Mouse (Mus musculus): ENCODE results near the gene Gm27021. TPM values are rescaled to one million over a fixed set of nuclear protein-coding genes. Genes with fewer than 3 reads are reported as not detected.

The Gm27021 gene
- polyA plus RNA-seq, 1 experiment, result 3.3 TPM

DNA sequence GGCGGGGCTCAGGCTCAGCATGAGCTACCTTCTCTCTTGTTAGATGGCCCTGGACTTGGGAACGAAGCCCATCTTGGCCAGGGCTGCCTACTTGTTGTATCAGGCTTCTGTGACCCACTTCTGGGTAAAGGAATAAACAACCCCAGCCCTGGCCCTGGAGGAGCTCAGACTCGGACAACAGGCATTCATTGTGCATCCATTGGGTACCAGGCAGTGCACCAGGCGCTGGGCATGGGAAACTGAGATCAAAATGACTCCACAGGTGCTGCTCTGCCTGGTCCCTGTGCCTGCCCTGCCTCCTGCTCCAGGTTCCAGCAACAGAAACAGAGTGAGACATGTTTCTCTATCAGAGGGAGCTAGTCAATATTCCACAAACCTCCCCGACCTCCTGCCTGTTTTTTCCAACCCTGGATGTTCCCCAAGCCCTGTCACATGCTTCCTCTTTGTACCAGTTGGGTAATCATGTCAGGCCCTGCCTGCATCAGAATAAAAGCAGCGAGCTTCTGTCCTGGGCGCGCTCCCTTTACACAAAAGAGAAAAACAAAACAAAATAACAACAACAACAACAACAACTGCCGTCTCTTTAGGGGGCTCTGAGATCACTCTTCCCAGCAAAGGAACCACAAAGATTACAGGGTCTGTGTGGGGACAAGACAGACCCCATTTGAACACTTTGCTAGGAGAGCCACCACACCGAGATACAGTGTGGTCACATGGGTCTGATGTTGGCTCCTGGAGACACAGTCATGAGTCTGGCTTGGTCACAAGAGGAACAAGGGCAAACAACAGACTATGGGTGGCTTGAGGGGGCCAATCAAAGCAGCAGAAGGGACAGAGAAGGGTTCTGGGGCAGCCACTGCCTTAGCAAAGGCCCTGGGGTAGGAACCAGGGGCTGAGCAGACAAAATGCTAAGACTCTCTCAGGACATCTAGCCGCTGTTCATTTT is 48.4 kb downstream of the Gm27021 start:
- TF ChIP-seq CTCF (IDR thresholded peaks at IDR 0.05; ENCODE audit: borderline replicate concordance, extremely low read depth, insufficient read depth, insufficient read length) (no peak), POLR2A (IDR thresholded peaks at IDR 0.05; ENCODE audit: borderline replicate concordance, extremely low read depth, insufficient read depth, insufficient read length, poor library complexity, severe bottlenecking) (no peak)
- no peak for DNase-seq (ENCODE audit: low read depth)

DNA sequence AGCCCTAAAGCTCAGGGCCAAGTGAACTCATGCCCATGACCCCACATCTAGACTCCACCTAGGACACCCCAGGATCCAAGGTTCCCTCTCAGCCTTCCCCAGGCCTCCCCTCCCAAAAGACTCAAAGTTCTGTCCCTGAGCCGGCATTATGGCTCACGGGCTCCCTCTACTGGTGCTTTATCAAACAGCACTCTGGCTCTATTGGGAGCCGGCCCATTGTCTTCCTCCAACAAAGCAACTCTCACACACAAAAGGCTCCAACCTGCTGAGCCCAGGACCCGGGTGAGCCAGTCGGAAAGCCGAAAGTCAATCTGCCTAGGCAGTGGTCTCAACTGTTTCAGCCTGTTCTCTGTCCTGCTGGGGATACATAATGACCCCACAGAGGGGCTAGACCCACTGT is 49.8 kb downstream of the Gm27021 start:
- TF ChIP-seq CTCF (IDR thresholded peaks at IDR 0.05; ENCODE audit: borderline replicate concordance, extremely low read depth, insufficient read depth, insufficient read length) (peak; percentile 92), POLR2A (IDR thresholded peaks at IDR 0.05; ENCODE audit: borderline replicate concordance, extremely low read depth, insufficient read depth, insufficient read length, poor library complexity, severe bottlenecking) (no peak)
- DNase-seq (ENCODE audit: low read depth), result peak; percentile 86

DNA sequence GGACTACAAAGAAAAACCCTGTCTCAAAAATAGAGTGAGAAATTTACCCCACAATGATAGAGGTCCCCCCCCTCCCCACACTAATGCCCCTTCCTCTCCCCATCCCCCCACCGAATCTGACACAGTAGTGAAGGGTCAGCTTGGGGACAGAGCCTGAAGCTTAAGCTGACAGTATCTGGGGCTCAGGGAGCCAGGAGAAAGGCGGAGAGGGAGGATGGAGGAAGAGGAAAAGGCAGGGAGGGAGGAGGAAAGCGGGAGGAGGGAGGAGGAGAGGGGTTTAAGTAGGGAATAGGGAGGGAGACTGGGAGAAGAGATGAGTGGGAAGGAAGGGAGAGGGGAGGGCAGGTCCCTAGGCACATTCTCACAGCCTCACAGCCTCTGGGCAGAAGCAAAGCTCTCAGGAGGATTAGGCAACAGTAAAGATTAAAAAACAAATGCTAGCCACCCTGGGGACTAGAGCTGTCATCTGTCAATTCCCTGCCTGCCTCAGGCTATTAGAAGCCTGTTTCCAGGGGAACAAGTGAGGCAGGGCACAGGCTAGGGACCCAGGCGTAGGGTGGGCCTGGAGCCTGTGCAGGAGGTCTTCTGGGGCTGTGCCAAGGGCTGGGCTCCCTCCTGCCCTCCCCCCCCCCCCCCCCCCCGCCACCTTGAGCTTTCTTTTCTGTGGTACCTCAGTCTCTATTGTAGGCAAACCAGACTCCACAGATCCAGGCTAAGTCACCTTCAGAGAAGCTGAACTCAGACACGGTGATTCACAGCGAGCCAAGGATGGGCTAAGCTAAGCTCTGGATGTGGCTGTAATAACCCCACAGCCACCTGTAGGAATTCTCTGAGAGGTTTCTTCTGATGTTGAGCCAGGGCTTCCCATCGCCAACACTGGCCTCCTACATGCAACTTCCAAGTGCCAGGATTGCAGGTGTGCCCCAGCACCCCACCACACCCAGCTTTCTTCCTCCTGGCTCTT is 50.9 kb downstream of the Gm27021 start:
- DNase-seq (ENCODE audit: low read depth), result peak; percentile 88
- no peak for TF ChIP-seq CTCF (IDR thresholded peaks at IDR 0.05; ENCODE audit: borderline replicate concordance, extremely low read depth, insufficient read depth, insufficient read length)
- TF ChIP-seq POLR2A (IDR thresholded peaks at IDR 0.05; ENCODE audit: borderline replicate concordance, extremely low read depth, insufficient read depth, insufficient read length, poor library complexity, severe bottlenecking), result no peak

DNA sequence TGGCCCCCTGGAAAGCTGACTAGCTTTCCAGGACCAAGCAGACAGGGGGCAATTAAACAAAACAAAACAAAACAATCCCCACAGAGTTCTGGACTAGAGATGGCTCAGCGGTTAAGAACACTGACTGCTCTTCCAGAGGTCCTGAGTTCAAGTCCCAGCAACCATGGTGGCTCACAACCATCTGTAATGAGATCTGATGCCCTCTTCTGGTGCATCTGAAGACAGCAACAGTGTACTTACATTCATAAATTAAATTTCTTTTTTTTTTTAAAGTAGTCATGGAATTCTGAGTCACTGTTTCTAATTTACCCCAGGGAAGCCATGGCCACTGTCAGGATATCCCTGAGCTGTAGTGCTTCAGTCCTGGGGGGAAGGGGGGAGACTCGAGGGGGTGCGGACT is 53.4 kb downstream of the Gm27021 start:
- TF ChIP-seq POLR2A (IDR thresholded peaks at IDR 0.05; ENCODE audit: borderline replicate concordance, extremely low read depth, insufficient read depth, insufficient read length, poor library complexity, severe bottlenecking) (no peak), CTCF (IDR thresholded peaks at IDR 0.05; ENCODE audit: borderline replicate concordance, extremely low read depth, insufficient read depth, insufficient read length) (no peak)
- DNase-seq (ENCODE audit: low read depth), result no peak

DNA sequence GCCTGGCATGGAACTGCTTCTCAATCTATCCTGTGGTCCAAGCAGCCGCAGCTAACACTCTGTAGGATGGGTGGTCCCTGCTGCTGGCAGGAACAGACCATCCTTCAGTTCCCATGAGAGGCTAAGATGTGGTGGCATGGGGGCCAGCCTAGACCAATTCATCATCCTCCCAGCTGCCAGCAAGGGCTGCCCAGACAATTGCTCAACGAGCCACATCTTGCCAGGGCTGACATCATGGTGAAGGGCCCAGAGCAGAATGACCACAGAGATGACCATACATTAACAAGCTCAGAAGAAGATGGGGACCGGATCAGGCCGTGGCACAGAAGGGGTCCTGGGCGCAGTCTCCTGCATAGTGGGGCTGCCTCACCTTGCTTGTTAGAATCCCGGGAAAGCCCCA is 57.1 kb downstream of the Gm27021 start:
- TF ChIP-seq CTCF (IDR thresholded peaks at IDR 0.05; ENCODE audit: borderline replicate concordance, extremely low read depth, insufficient read depth, insufficient read length) (no peak), POLR2A (IDR thresholded peaks at IDR 0.05; ENCODE audit: borderline replicate concordance, extremely low read depth, insufficient read depth, insufficient read length, poor library complexity, severe bottlenecking) (no peak)
- DNase-seq (ENCODE audit: low read depth), result no peak

DNA sequence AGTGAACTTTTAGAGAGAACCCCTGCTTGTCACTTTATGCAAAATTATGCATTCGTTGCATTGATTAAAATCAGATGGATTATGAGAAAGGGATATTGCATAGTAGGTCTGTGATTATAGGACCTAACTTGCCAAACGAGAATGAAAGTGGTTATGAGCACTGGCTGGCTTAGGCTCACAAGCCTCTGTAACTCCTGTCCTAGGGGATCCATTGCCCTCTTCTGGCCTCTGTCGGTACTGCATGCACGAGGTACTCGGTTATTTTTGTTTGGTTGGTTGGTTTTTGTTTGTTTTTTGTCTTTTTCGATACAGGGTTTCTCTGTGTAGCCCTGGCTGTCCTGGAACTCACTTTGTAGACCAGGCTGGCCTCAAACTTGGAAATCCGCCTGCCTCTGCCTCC is 60.0 kb downstream of the Gm27021 start:
- DNase-seq (ENCODE audit: low read depth), result peak; percentile 83
- TF ChIP-seq CTCF (IDR thresholded peaks at IDR 0.05; ENCODE audit: borderline replicate concordance, extremely low read depth, insufficient read depth, insufficient read length) (peak; percentile 82; the same call in 1 of the 2 replicates), POLR2A (IDR thresholded peaks at IDR 0.05; ENCODE audit: borderline replicate concordance, extremely low read depth, insufficient read depth, insufficient read length, poor library complexity, severe bottlenecking) (no peak)

DNA sequence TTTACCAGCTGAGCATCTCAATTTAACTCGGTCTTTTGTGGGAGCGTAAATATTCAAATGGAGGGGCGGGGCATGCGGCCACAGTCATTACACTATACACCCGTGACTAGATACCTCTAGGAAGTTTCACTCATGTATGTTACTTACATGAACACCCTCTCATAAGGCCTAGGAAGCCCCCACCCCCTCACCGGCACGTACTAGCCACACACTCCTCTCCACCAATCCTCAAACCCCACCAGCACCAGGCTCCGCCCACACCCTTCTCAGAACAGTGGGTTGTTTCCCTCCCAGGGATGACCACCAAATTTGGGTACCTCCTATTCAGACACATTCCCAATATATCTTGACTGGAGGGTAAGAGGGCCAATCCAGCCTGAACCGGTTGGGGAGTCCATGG is 60.4 kb downstream of the Gm27021 start:
- DNase-seq (ENCODE audit: low read depth), result no peak
- no peak for TF ChIP-seq POLR2A (IDR thresholded peaks at IDR 0.05; ENCODE audit: borderline replicate concordance, extremely low read depth, insufficient read depth, insufficient read length, poor library complexity, severe bottlenecking)
- no peak for TF ChIP-seq CTCF (IDR thresholded peaks at IDR 0.05; ENCODE audit: borderline replicate concordance, extremely low read depth, insufficient read depth, insufficient read length)

DNA sequence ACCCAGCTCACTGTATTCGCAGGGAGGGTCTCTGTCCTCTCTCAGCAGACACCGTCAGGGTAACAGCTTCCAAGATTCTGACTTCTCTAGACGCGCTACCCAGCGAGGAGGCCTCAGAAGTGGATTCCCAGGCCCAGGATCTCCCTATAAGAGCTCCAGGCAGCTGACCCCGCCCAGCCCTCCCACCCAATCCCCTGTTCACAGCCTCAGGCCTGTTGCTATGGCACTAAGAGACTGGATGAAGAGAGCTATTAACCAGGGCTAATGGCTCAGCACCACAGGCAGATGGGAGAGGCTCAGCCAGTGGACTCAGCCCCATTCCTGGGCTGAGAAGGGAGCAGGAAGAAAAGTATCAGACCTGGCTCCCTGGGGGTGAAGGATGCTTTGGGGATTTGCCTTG is 65.2 kb downstream of the Gm27021 start:
- DNase-seq (ENCODE audit: low read depth), result peak; percentile 79
- TF ChIP-seq POLR2A (IDR thresholded peaks at IDR 0.05; ENCODE audit: borderline replicate concordance, extremely low read depth, insufficient read depth, insufficient read length, poor library complexity, severe bottlenecking) (no peak), CTCF (IDR thresholded peaks at IDR 0.05; ENCODE audit: borderline replicate concordance, extremely low read depth, insufficient read depth, insufficient read length) (no peak)

DNA sequence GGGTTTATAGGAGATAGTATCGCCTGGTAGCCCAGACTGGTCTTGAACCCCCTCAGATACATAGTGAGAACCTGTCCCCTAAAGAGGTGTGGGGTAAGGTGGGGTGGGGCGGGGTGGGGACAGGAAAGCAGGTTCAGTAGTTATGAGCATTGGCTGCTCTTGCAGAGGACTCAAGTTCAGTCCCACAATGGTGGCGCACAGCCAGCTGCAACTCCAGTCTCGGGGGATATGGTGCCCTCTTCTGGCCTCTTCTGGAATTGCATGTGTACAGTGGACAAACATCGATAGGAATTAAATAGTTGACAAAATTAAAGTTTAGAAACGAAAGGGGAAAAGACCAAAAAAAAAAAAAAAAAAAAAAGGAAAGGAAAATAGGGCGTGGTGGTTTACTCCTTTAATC is 68.4 kb downstream of the Gm27021 start:
- DNase-seq (ENCODE audit: low read depth), result peak; percentile 83
- no peak for TF ChIP-seq POLR2A (IDR thresholded peaks at IDR 0.05; ENCODE audit: borderline replicate concordance, extremely low read depth, insufficient read depth, insufficient read length, poor library complexity, severe bottlenecking)
- peak; percentile 74 for TF ChIP-seq CTCF (IDR thresholded peaks at IDR 0.05; ENCODE audit: borderline replicate concordance, extremely low read depth, insufficient read depth, insufficient read length)

DNA sequence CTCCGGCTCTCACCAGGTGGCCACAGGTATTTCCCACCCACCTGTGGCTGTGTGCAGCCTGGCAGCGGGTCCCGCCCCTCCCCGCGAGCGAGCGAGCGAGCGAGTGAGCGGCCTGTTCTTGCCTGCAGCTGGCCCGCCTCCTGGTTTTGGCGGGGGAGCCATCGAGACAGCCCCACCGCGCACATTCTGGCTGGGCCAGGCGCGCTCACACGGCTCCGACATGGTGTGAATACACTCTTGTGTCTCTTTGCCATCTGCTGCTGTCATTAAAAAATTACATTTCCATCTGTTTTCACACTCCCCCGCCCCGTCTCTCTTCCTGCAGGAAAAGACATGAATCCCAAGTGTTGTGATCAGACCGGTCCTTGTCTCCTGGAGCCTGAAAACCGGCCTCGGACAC is 69.3 kb downstream of the Gm27021 start:
- peak; percentile 94 for DNase-seq (ENCODE audit: low read depth)
- TF ChIP-seq POLR2A (IDR thresholded peaks at IDR 0.05; ENCODE audit: borderline replicate concordance, extremely low read depth, insufficient read depth, insufficient read length, poor library complexity, severe bottlenecking), result no peak
- TF ChIP-seq CTCF (IDR thresholded peaks at IDR 0.05; ENCODE audit: borderline replicate concordance, extremely low read depth, insufficient read depth, insufficient read length), result no peak

DNA sequence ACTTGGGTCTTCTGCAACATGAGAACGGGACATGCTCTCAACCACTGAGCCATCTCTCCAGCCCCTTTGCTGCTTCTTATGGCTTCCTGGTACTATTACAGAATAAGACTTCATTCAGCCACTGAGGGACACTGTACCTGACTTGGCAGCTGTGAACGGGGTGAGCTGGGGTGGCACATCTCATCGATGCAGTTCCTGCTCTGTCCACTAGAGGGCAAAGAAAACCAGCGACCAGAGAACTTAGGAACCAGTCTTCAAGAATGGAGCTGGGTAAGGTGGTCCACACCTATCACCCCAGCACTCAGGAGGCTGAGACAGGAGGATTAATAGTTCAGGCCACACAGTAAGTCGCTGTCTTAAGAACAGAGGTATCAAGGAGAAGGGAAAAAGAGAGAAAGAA is 71.9 kb downstream of the Gm27021 start:
- peak; percentile 65 for DNase-seq (ENCODE audit: low read depth)
- TF ChIP-seq CTCF (IDR thresholded peaks at IDR 0.05; ENCODE audit: borderline replicate concordance, extremely low read depth, insufficient read depth, insufficient read length), result peak; percentile 87
- no peak for TF ChIP-seq POLR2A (IDR thresholded peaks at IDR 0.05; ENCODE audit: borderline replicate concordance, extremely low read depth, insufficient read depth, insufficient read length, poor library complexity, severe bottlenecking)
